Mouse (Mus musculus) myocyte (in vitro differentiated cells): ENCODE results near the gene Gins3.

ENCODE experiments used
- CEBPB ChIP-seq: IDR thresholded peaks from 2 replicates; pipeline ENCODE4 v1.6.1; 2011; ENCODE audit warnings: mild to moderate bottlenecking, moderate library complexity; ENCODE audit not compliant: poor library complexity, insufficient read depth, severe bottlenecking
- MYOD1 ChIP-seq, 3 experiments: IDR thresholded peaks; one replicate each; pipeline ENCODE4 v1.6.1; 2011; ENCODE audit warnings: control low read depth in 2 of 3, low read depth in 2 of 3, mild to moderate bottlenecking in 2 of 3, moderate library complexity in 1 of 3; ENCODE audit not compliant: insufficient read length in 2 of 3, control insufficient read depth in 1 of 3
- POLR2A ChIP-seq: IDR thresholded peaks from one replicate; pipeline ENCODE4 v1.6.1; 2011; ENCODE audit warnings: low read depth, mild to moderate bottlenecking, control low read depth, moderate library complexity; ENCODE audit not compliant: insufficient read length
- TCF3 ChIP-seq: IDR thresholded peaks from one replicate; pipeline ENCODE4 v1.6.1; 2011; ENCODE audit warnings: low read depth, control low read depth; ENCODE audit not compliant: insufficient read length

- no peak for TF ChIP-seq CEBPB
- TF ChIP-seq POLR2A: no peak
- no peak for TF ChIP-seq TCF3
- TF ChIP-seq MYOD1 (IDR thresholded peaks at IDR 0.05; ENCODE audit: control insufficient read depth in 1 of 3, insufficient read length in 2 of 3, low read depth in 2 of 3): no peak
Measured at GRCm38 (mm10) chr8:95690929-95691541, 57.8 kb downstream of the Gins3 start.
